Mouse (Mus musculus) kidney, postnatal 10 days (tissue): Measurements from ENCODE around the gene Nrxn1.

Source experiments
- DNase-seq: peaks from one replicate; pipeline ENCODE4 v3.0.0; 2021; ENCODE audit warnings: mixed read lengths

Gene Nrxn1

DNA sequence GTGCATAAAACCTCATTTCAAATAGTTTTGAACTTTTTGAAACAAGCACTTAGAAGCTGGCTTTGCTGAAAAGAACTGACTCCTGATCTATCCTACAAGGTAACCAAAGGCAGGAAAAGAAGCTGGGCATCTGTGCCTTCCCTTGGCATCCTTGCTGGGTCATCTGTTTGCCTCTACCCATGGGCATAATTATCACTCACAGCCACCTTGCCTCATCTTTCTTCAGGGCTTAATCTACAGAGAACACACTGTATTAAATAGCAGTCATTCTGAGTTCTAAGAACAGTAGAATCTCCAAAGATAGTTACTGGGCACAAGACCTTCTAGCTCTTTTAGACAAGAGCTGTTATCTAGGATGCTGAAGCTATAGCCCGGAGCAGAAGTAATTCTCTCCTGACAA lies 442.6 kb downstream of the Nrxn1 start:
- no peak for DNase-seq

DNA sequence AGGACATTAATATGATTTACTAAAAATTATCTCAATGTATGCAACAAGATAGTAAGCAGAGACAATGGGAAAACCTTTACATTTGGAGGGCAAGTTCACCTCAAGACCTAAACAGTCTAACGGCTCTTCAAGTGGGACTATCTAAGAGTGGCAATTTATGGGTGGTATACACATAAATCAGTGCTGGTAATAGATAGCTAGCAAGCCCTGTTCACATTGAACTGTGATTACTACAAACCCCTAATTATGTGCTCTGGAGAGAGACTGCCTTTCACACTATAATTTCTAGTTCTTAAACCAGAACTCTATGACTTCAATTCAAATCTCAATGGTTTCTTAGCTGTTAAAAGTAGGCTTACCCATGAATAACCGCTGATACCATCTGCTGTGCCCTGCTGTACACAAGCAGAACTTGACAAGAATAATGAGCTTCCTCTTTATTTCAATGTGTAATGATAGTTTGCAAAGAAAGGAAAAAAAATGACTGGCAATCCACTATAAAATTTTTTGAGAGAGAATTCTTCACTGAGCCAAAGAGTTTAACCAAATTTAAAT lies 453.8 kb downstream of the Nrxn1 start:
- no peak for DNase-seq

DNA sequence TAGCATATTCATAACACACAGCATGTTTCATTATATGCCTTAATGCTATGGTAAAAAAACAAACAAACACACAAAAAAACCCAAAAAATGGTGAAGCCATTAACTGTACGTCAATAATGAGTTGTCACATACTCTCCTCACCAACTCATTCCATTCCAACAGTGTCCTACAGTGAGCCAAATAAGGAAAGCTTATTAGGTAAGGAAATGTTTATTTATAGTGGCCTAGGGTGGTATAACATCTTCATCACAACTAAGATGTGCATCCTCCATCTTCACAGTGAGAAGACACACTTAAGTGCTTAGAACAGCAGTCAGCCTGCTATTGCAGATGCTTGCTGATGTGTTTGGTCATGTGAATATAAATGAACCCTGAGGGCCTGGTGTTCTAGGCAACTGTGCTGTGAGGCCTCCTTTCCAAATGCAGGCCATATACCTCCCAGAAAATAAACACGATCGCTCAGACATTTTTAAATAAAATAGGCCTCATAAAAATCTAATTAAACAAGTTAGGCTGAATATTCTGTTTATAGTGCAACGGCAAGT lies 454.6 kb downstream of the Nrxn1 start:
- no peak for DNase-seq

DNA sequence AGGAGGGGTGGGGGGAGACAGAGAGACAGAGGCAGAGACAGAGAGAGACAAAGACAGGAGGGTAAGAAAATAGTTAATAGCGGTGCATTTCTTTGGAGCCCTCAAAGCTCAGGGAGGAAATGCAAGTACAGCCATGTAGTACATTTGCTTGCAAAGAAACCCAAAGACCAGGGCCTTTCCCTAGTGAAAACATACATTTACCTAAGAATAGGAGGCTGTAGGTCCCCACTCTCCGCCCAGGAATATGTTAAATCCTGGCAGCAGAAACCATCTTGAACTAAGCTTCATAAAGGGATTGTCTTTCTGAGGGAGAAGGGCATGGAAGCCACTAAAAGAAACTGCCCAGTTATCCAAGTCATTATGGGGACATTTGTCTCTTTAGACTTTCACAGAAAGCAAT lies 461.5 kb downstream of the Nrxn1 start:
- no peak for DNase-seq

DNA sequence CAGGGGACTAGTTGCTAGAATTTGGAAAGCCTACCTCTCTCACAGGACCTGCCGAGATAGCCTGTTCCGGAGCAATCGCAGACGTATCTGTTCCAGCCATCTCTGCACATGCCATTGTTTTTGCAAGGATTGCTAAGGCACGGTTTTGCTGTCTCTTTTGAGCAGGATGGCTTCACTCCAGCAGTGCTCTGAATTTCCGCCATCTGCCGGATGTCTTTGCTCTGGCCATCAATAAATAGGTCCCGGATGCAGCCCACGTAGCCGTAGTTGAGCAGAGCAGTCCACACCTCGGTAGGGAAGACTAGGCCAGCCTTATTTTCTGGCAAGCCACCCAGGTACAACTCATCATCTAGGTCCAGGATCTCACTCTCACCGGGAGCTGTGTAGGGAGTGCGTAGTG lies 463.0 kb downstream of the Nrxn1 start:
- peak; percentile 19 for DNase-seq

DNA sequence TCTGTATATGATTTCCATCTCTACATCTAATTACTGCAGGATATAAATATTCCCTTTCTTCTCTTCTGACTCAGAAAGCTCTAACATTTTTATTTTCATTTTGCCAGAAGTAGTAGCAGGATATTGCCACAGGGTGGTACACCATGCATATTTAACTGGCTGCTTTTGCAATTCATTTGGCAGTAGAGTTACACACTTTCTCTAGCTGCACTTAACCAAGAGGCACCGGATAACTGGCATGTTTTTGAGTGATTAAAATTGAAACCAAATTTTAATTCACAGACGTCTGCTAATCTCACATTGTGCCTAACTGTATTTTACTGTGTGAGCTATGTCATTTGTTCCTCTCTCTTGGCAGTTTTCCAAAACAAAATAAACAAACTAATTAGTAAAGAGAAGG lies 464.4 kb downstream of the Nrxn1 start:
- DNase-seq, result peak; percentile 6

DNA sequence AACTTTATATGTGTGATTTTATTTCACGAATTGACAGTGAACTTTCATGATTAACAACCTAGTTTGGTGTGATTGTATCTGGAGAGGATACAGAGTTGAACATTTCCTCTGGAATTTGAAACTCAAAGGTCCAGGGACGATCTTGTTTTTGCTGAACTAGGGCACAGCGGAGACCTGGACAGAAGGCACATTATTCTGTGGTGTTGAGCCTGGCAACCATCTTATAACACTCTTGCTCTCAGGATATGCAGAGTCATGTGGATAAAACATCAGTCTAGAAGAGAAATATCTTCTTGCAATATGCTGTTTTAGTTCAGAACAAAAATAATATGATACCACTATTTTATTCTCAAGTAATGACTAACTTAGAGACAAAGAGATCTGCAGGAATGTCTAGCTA lies 464.9 kb downstream of the Nrxn1 start:
- no peak for DNase-seq

DNA sequence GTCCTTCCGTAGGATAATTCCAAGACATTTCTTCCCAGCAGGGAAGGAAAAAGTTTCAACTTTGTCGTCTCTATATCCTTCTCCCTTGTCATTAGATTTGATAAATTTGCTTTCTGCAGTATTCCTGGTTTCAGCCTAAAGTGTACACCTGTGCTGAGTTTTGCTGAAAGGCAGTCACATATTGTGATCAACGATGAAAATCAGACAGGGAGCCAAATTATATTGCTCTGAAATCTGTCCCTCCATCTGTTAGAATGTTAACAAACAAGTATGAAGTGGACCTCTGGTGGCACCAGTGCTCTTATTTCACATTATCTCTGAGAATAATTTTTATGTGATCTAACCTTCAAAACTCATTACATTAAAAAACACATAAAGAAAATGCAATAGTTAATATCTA lies 465.5 kb downstream of the Nrxn1 start:
- DNase-seq, result no peak

DNA sequence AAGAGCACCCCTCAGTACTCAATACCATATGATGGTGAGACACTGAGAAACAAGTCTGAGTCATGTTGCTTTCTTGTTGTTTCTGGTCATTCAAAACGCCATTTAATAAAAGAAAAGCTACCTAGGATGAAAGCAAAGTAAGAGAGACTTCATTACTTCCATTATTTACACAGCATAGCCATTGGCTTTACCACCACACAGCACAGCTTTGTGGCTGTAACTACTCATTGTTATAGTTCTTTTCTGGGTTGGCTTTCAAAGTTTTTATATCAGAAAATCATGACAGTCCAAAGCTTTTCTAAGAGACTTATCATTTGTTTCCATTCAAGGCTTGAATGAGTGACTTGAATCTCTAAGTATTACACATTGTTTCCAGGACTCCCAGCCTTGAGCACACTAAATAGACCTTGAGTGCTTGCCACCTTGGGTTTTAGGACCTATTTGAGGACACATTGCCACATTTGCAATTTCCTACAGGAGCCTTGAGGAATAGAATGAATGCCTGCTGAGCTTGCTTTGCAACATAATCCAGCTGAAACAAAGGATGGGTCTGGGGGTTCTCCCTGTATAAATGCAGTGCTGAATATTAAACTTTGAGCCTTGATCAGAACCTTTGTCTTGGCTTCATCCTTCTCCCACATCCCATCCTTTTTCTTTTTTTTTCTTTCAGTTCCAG lies 468.1 kb downstream of the Nrxn1 start:
- no peak for DNase-seq

DNA sequence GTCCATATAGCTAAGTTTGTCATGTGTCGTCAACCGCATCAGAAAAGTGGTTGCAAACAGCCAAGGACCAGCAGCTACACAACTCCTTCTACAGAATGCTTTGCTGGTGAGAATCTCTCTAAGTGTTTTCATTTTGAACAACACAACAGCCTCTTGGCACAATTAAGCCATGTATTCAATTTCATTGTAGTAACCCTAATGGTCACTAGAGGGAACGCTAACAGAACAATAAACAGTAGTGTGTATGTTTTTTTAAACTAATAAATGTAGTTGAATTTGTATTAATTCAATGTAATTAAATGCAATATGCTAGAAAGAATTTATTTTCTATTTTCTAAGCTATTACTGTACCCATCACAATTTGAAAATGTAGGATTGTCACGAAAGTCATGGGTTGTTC lies 471.0 kb downstream of the Nrxn1 start:
- no peak for DNase-seq

DNA sequence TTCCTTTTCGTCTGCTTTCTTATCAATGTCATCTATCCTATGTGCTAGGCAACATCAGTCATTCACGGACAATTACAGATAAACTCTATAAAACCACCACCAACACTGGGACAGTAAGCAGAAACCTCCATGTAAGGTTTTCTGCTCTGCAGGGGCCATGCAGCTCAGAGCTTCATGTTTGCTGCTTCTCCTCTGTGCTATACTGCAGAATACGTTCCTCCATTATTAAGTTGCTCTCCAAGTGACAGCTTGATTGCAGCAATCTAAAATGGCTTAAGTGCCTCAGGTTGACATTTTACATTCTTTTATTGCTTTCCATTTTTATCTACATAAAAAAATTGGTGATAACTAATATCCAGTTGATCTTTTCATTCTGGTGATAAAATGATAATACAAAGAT lies 477.9 kb downstream of the Nrxn1 start:
- DNase-seq, result no peak

DNA sequence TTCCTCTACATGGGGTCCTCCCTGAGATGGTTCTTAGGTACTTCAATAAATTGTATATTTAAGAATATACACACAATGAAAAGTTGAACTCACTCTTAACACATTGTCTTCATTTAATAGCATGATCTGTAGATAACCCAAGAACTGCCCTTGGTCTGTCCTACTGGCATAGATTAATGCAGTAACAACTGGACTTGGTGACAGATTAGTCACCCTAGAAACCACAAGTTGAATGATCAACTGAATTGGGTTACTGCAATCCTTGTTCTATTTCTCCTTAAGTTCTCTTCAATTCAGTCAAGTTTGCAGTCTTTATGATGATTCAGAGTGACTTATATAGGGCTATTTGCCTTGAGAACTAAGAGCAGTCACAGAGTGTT lies 485.5 kb downstream of the Nrxn1 start:
- no peak for DNase-seq

DNA sequence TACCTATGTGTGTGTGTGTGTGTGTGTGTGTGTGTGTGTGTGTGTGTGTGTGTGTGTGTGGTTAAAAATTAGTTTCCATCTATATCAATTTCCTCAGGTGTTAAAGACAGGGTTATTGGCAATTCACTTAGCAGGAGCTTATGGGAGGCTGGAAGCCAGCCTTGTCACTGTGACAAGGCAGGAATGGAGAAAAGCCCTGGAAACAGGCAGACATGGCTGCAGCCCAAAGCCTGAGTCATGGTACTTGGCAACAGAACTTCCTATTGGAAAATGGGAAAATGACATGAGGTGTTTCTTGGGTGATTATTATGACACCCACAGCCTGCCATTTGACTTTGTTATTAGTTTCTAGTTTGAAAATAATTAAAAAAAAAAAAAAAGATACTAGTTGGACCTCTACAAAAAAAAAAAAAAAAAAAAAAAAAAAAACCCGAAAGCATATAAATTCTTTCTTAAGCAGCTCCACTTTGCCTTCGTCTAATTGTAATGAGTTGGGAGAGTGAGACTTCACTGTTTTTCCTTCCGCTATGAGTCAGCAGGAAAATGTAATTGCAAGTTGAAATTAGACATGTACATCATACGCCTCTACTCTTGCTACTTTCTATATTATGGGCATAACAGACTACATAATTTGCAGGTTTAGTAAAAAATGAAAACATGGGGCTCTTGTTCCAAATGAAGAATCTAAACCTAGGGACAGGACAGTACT lies 486.0 kb downstream of the Nrxn1 start:
- DNase-seq, result no peak

DNA sequence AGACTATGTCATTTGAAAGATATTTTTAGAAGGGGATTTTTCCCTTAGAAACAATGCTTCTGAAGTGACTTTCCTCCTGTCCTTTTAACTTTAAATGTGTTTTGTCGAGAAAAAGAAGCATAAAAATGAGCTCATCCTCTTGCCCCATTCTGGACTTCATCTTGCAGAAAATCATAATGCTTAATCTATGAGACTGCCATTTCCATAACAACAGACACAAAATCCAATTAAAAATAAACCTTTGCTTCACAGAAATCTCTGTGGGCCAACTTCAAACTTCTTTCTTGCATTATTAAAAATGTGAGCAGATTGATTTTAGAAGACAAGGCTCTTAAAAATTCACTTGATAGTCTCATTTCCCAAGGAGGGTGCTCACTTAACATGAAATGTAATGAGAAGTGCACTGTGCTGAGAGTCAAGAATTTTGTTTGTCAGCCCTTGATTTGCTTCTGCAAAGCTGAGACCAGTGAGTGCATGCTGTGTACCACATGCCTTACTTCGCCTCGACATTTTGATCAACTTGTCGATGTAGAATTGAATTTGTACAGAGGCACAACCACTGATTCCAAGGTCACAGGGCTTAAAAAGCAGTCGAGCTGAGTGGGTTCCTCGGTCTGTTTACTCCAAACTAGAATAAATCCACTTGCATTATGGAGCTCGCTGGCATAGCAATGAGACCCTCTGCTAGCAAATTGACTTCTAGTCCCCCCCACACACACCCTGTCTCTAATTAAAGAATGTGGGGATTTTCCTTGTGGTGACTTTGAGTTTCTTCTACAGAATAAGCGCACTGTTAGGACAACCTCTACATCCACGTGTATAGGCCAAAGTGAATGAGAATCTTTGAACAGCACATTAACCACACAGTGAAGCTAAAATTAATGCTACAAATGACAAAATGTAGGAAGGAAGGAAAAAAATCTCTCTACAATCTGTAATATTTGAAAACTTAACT lies 493.0 kb downstream of the Nrxn1 start:
- DNase-seq, result no peak

DNA sequence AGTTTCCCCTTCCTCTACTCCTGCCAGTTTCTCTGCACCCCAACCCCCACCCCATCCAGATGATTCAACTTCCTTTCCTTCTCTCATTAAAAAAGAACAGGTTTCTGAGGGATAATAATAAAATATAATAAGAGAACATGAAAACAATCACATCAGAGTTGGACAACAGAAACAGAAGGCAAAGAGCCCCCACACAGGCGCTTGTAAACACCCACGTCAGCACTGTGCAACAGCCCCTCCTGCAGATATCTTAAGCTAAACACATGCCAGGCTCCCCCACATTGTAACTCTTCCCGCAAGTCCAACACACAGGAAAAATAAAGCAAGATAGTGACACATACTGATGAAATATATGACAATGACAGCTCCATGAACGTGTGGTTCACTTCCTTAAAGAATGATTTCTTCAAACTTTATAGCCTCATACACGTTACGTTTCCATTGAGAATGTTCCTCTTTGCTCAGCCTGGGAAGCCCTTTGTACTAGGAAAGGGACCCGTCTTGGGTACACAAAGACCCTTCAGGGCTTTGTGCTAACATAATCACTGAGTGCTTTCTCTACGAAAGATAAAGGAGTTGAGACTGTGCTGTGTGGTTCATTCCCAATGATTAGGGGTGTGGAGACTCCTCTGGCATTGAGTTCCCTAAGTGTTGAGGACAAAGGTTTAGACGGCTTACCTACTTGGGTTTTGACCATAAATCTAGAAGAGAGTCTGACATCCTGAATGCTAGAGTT lies 497.9 kb downstream of the Nrxn1 start:
- no peak for DNase-seq

DNA sequence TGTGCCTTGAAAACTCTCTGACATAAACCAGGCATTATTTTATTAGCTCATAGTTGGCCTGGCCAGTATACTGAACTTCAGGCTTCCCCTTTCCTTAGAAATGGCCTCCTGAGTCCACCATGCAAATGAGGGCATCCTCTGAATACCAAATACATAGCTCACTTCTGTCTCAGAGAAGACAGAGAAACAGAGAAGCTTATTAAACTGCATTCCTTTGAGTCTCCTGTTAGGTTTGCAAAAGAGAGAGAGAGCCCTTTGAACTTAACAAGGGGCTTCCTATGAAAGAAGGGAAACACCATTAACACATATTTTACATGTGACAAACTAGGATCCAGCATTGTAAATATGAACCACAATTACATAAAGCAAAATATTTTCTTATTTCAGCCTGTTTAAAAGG lies 506.0 kb downstream of the Nrxn1 start:
- DNase-seq, result no peak

DNA sequence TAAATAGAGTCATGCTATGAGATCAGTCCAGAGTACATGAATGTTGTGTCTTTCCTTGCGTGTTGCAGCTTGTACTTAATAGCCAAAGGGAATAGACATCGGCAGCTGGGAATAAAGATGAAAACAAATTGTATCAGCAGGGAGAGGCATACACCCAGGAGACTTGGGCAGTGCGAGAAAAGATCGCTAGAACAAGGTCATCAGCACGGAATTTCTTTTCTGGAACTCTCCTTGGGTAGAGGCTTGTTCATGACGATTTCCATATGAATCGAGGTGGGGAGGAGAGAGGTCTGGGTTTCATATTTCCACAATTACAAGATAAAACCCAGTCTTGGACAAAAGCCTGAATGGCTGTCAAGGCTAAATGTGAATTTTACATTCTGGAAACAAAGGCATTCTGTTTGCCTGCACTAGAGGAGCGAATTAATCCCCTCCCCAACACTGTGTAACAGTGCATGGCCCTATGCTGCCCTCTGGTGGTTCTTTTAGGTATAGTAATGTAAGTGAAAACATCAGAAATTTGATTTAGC lies 508.1 kb downstream of the Nrxn1 start:
- peak; percentile 58 for DNase-seq

DNA sequence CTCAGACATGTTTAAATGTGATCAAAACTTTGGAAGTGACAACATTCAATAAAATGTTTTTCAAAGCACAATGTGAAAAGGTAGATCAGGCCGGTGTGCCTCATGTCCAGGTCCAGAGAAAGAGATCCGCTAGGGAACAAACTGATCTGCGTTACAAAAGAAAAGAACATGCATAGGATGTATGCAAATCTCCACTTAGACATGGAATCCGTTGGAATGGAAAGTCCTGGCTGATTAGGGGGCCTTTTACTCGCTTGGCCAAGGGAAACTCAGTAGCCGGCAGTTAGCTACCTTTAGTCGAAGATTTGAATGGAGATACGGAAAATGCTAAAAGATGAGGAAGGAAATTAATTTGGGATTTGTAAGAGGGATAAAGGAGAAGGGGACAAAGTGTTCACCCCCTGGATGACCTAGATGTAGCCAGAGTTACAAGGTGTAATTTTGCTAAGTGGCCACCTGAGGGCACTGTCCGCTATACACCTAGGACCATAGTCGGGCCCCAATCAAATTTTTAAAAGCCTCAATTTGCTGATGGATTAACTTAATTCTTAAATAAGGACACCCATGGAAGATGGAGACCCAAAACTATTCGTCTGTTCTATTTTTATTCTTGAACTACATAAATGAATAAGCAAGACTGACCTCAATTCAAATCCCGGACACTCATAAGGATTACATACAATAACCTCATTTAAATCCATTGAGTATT lies 508.9 kb downstream of the Nrxn1 start:
- DNase-seq, result peak; percentile 27

DNA sequence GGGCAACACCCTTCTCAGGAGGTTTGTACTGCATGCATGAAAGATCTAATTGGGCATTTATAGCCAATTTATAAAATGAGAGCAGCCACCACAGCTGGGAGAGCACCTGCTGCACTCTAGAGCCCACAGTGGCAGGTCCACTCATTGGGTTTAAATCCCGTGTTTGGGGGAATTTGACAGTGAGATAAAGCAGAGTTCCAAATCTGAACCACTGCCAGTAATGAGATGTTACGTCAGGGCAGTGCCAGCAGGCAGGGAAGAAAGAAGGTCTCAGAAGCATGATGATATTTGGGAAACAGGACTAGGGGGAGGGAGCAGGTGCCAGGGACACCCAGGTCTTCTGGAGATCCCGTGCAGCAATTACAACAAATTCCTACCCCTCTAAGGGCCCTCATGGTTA lies 509.7 kb downstream of the Nrxn1 start:
- no peak for DNase-seq

DNA sequence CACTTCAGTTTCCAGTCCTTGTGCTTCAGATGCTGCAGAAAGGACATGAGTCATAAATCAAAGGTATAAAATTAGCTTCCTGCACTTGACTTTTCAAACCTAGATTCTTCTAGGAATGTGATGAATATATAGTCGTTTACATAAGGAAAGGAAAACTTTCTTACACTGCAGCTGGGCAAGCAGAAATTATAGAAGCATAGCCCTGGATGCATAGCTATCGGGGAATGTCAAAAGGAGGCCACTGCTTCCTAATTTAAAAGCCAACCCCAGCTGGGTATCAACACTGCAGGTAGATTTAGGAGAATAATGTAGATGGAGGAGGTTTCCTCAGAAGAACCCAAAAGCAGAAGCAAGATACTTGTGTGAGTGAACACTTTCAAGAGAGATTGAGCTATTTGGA lies 523.0 kb downstream of the Nrxn1 start:
- DNase-seq, result no peak

DNA sequence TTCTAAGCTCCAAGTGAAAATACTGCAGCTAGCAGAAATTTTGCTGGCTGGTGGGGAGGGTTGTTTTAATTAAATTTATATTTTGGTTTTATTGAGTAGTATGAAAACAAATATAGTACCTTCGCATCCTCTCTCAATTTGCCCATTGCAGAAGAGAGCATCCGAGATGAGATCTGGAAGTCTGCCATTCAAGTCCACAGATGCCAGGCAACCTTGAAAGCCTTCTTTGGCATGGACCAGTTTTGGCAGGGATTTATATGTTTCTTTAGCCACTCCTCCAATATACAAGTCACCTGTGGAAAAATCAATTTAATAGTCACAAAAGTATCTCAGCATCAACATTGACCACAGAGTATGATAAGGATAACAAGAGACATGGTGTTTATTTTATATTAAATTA lies 527.7 kb downstream of the Nrxn1 start:
- DNase-seq, result no peak

DNA sequence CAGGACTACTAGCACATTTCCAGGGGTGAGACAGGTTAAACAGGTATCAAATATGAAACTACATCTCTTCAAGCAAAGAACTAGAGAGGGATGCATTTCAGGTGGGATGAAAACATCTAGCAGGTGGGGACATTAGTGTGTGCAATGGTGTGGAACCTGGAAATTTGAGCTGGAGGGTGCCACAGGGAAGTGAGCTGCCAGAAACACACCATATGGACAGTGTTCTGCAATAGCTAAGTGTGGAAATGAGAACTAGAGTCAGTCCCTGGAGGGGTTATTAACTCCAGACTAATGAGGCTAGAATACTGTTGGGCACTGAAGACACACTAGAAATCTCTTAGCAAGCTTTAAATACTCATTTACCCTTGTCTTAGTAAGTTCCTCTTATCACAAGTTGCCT lies 536.5 kb downstream of the Nrxn1 start:
- DNase-seq, result no peak
